In the genomic region with DNA sequence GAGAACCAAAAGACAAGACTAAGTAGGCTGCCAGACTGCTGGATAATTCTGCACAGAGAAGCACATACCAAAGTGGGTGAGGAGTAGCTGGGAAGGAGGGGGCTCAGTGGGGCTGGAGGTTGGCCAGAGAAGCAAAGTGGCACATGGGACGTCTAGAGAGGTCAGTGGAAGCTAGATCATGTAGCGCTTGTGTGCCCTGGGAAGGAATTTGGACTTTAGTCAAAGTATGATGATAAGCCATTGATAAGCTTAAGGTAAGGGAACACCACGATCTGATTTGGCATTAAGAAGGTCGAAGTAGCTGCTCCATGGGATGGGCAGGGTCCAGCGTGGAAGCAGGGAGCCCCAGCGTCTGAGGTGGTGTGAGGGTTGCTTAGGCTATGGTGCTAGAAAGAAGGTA, we compare ENCODE assay signal across 23 mouse cellular contexts.
DNase-seq lines count a peak whose midpoint lies in the region; ATAC-seq and TF ChIP-seq lines count a peak whose summit lies in the region.
"Had no signal": no experiment of that assay in that cellular context is flagged by ENCODE, and none has a peak within 500 bp of the region (broad histone marks: within the 10 kb centered on the region; RNA-seq: fewer than 3 reads in every experiment).

No protein-coding gene starts in this region.

- no peaks in the 10 kb centered on the region for H3K9me3 ChIP-seq in stomach, embryonic 16.5 days (replicated peaks; ENCODE audit: control insufficient read depth, low read length)
- H3K9me3 ChIP-seq in stomach, postnatal 0 days (ENCODE audit: control insufficient read depth, low read length), result no peaks in the 10 kb centered on the region
- H3K9me3 ChIP-seq: forebrain, embryonic 10.5 days; forebrain, embryonic 13.5 days; G1E; hindbrain, embryonic 12.5 days; hindbrain, embryonic 15.5 days had no signal

- no peak for TF ChIP-seq POLR2A in liver, adult 2 months (IDR thresholded peaks at IDR 0.05; ENCODE audit: extremely low read depth, insufficient read depth, low read length)
- no peak for TF ChIP-seq POLR2A in small intestine, adult 2 months (IDR thresholded peaks at IDR 0.05; ENCODE audit: low read depth, low read length)

- peak overlapping the region; percentile 26; the same call in 1 of the 2 replicates for H3K27ac ChIP-seq in liver, adult 2 months (replicated peaks; ENCODE audit: insufficient read depth, low read depth, low read length)
- H3K27ac ChIP-seq in stomach, embryonic 16.5 days (ENCODE audit: low read length), result no peak overlapping the region
- no peak overlapping the region for H3K27ac ChIP-seq in stomach, postnatal 0 days (replicated peaks)
- H3K27ac ChIP-seq in small intestine, adult 2 months (ENCODE audit: insufficient read depth, low read depth, low read length), result peak overlapping the region; percentile 75
- H3K27ac ChIP-seq: forebrain, embryonic 10.5 days; forebrain, embryonic 13.5 days; hindbrain, embryonic 12.5 days; hindbrain, embryonic 15.5 days had no signal

- peak; percentile 91 for DNase-seq in liver, adult 2 months (ENCODE audit: extremely low read depth, low read depth, low spot score)
- DNase-seq in liver, result no peak
- DNase-seq in stomach, postnatal 0 days (ENCODE audit: low spot score), result no peak
- no peak for DNase-seq in gastrocnemius, postnatal 25 days
- DNase-seq: adrenal gland, postnatal 10 days; adrenal gland, postnatal 36 days; B cell, adult 2 months; cerebellum, adult 18-20 months; cerebellum, adult 9-10 months; cerebellum, postnatal 14 days; gastrocnemius, postnatal 10 days; heart, adult 18-20 months had no signal

- H3K4me3 ChIP-seq in liver, adult 2 months (ENCODE audit: insufficient read depth, low read depth, low read length), result no peak overlapping the region
- no peak overlapping the region for H3K4me3 ChIP-seq in stomach, embryonic 16.5 days (replicated peaks; ENCODE audit: low read length)
- no peak overlapping the region for H3K4me3 ChIP-seq in stomach, postnatal 0 days (ENCODE audit: low read depth, low read length)
- no peak overlapping the region for H3K4me3 ChIP-seq in small intestine, adult 2 months (ENCODE audit: low read depth, low read length)
- H3K4me3 ChIP-seq: forebrain, embryonic 10.5 days; forebrain, embryonic 13.5 days; hindbrain, embryonic 12.5 days; hindbrain, embryonic 15.5 days had no signal

- peaks cover 18% of the 10 kb centered on the region for H3K4me1 ChIP-seq in liver, adult 2 months (ENCODE audit: control insufficient read depth, insufficient read depth, low read length)
- no peaks in the 10 kb centered on the region for H3K4me1 ChIP-seq in stomach, embryonic 16.5 days (ENCODE audit: control insufficient read depth, insufficient read depth, low read length)
- H3K4me1 ChIP-seq in stomach, postnatal 0 days (replicated peaks; ENCODE audit: control insufficient read depth, insufficient read depth), result no peaks in the 10 kb centered on the region
- H3K4me1 ChIP-seq in small intestine, adult 2 months (ENCODE audit: control insufficient read depth, insufficient read depth, insufficient read length, low read length), result peaks cover 23% of the 10 kb centered on the region; the same call in 1 of the 2 replicates
- H3K4me1 ChIP-seq: forebrain, embryonic 10.5 days; forebrain, embryonic 13.5 days; hindbrain, embryonic 12.5 days; hindbrain, embryonic 15.5 days had no signal

- H3K4me2 ChIP-seq in stomach, embryonic 16.5 days (ENCODE audit: low read depth, low read length), result no peak overlapping the region
- H3K4me2 ChIP-seq in stomach, postnatal 0 days (replicated peaks; ENCODE audit: low read depth), result no peak overlapping the region
- H3K4me2 ChIP-seq: forebrain, embryonic 13.5 days; heart, embryonic 11.5 days; hindbrain, embryonic 12.5 days; hindbrain, embryonic 15.5 days had no signal

- no peaks in the 10 kb centered on the region for H3K79me2 ChIP-seq in liver, adult 2 months (ENCODE audit: control insufficient read depth, insufficient read depth, low read length)

- peak; percentile 40; the same call in 1 of the 2 replicates for ATAC-seq in stomach, embryonic 16.5 days (ENCODE audit: insufficient read depth, low FRiP score)
- no peak for ATAC-seq in stomach, postnatal 0 days (ENCODE audit: low FRiP score, low TSS enrichment)
- ATAC-seq: forebrain, embryonic 13.5 days; forebrain, embryonic 16.5 days; Patski had no signal

- no peaks in the 10 kb centered on the region for H3K27me3 ChIP-seq in liver, adult 2 months (ENCODE audit: control insufficient read depth, insufficient read depth, low read length)
- H3K27me3 ChIP-seq in stomach, embryonic 16.5 days (ENCODE audit: control insufficient read depth, insufficient read depth, low read length), result no peaks in the 10 kb centered on the region; the same call in 1 of the 2 replicates
- H3K27me3 ChIP-seq in stomach, postnatal 0 days (ENCODE audit: control insufficient read depth, insufficient read depth, low read length), result no peaks in the 10 kb centered on the region
- no peaks in the 10 kb centered on the region for H3K27me3 ChIP-seq in small intestine, adult 2 months (ENCODE audit: control insufficient read depth, insufficient read depth, low read length)
- H3K27me3 ChIP-seq: CH12.LX had no signal

- no peak overlapping the region for H3K9ac ChIP-seq in liver, adult 2 months (ENCODE audit: low read depth, low read length)
- H3K9ac ChIP-seq in stomach, embryonic 16.5 days (ENCODE audit: low read length), result no peak overlapping the region
- no peak overlapping the region for H3K9ac ChIP-seq in stomach, postnatal 0 days (ENCODE audit: low read length)
- H3K9ac ChIP-seq: forebrain, embryonic 13.5 days; hindbrain, embryonic 12.5 days; hindbrain, embryonic 15.5 days had no signal

- TF ChIP-seq EP300 in stomach, postnatal 0 days (optimal IDR thresholded peaks at IDR 0.05), result no peak

- TF ChIP-seq CTCF in liver, adult 2 months (IDR thresholded peaks at IDR 0.05; ENCODE audit: low read depth, low read length), result no peak
- TF ChIP-seq CTCF in stomach, postnatal 0 days (IDR thresholded peaks at IDR 0.05; ENCODE audit: low read depth), result no peak
- TF ChIP-seq CTCF in small intestine, adult 2 months (IDR thresholded peaks at IDR 0.05; ENCODE audit: extremely low read depth, insufficient read length, insufficient replicate concordance, low read depth, low read length), result no peak

- WGBS in liver, adult 2 months, result 52% methylated on average over 6 of the region's 6 CpGs
- WGBS in stomach, embryonic 16.5 days, result 74% methylated on average over 6 of the region's 6 CpGs
- WGBS in stomach, postnatal 0 days, result 65% methylated on average over 6 of the region's 6 CpGs
- WGBS in small intestine, adult 2 months, result 48% methylated on average over 6 of the region's 6 CpGs

- no peaks in the 10 kb centered on the region for H3K36me3 ChIP-seq in liver, adult 2 months (ENCODE audit: control insufficient read depth, insufficient read depth, low read length)
- no peaks in the 10 kb centered on the region for H3K36me3 ChIP-seq in stomach, embryonic 16.5 days (ENCODE audit: control insufficient read depth, insufficient read depth, low read length)
- no peaks in the 10 kb centered on the region for H3K36me3 ChIP-seq in stomach, postnatal 0 days (ENCODE audit: control insufficient read depth, insufficient read depth, low read length)
- no peaks in the 10 kb centered on the region for H3K36me3 ChIP-seq in small intestine, adult 2 months (ENCODE audit: control insufficient read depth, insufficient read depth, low read length)
- H3K36me3 ChIP-seq: forebrain, embryonic 10.5 days; G1E; hindbrain, embryonic 12.5 days; hindbrain, embryonic 15.5 days had no signal

Comparison
In these comparisons a context has a peak if more than half of its experiments do, and no peak if none do; other contexts are left out.
1. H3K27ac ChIP-seq: peak in liver, adult 2 months (single experiment) and small intestine, adult 2 months (single experiment); none in stomach, embryonic 16.5 days (single experiment) and stomach, postnatal 0 days (single experiment).